Mouse (Mus musculus) heart, embryonic 15.5 days (tissue): Measurements from ENCODE around the gene Fgf11. TPM values are rescaled to one million over a fixed set of nuclear protein-coding genes. Genes with fewer than 3 reads are reported as not detected.

Experiments used
- ATAC-seq: fragments of 200-750 bp; cut with Nextera tagmentation; replicated peaks from 2 replicates; pipeline ENCODE4 v1.8.0; 2017; ENCODE audit warnings: low read depth, moderate TSS enrichment; ENCODE audit not compliant: insufficient number of reproducible peaks, insufficient read depth, low FRiP score
- H3K27ac ChIP-seq: fragments of 300-500 bp; sonication (generic); 2 replicates; pipeline ENCODE4 v1.5.1; 2015; ENCODE audit warnings: mild to moderate bottlenecking, inconsistent platforms
- H3K27me3 ChIP-seq: fragments of 300-500 bp; sonication (generic); 2 replicates; pipeline ENCODE4 v1.6.1; 2015; ENCODE audit warnings: inconsistent platforms
- H3K36me3 ChIP-seq: fragments of 300-500 bp; sonication (generic); 2 replicates; pipeline ENCODE4 v1.6.1; 2015; ENCODE audit warnings: mild to moderate bottlenecking, inconsistent platforms
- H3K4me1 ChIP-seq: fragments of 300-500 bp; sonication (generic); replicated peaks from 2 replicates; pipeline ENCODE4 v1.6.1; 2015; ENCODE audit warnings: inconsistent platforms
- H3K4me2 ChIP-seq: fragments of 300-500 bp; sonication (generic); 2 replicates; pipeline ENCODE4 v1.6.1; 2015; ENCODE audit warnings: inconsistent platforms, mild to moderate bottlenecking, moderate library complexity
- H3K4me3 ChIP-seq: fragments of 300-500 bp; sonication (generic); 2 replicates; pipeline ENCODE4 v1.5.1; 2015; ENCODE audit warnings: mild to moderate bottlenecking, inconsistent platforms
- H3K9ac ChIP-seq: fragments of 300-500 bp; sonication (generic); 2 replicates; pipeline ENCODE4 v1.6.1; 2015; ENCODE audit warnings: mild to moderate bottlenecking, inconsistent platforms
- H3K9me3 ChIP-seq: fragments of 300-500 bp; sonication (generic); replicated peaks from 2 replicates; pipeline ENCODE4 v1.6.1; 2016; ENCODE audit warnings: inconsistent platforms
- WGBS: fragments of 180-500 bp; shearing (Covaris S2); methylation state at CpG from one replicate; pipeline ENCODE4 v1.1.7; 2015; ENCODE audit warnings: mixed read lengths; 5-methylcytosine and 5-hydroxymethylcytosine counted together
- polyA plus RNA-seq: library from polyadenylated mRNA; unstranded; fragments of >200 nt; fragmentation: Nextera tagmentation; extraction: Ambion mirVana; gene quantifications from 2 replicates; pipeline ENCODE4 v1.2.1, GENCODE M21; 2015

The Fgf11 gene
- polyA plus RNA-seq, 1 experiment from 2014 or later: 1.8 TPM

DNA sequence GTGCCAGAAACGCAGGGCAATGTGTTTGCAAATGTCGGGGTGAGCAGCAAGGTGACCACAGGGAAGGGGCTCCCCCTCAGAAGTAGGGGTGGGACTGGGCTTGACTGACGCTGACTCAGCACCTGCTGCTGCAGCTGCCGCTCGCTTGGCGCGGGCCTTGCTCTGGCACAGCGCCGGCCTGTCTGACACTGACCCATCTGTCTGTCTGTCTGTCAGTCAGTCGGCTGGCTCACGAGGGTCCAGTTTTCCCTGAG, 1.6 kb downstream of the Fgf11 start:
- WGBS: 4% methylated on average over 11 of the region's 11 CpGs
- no peak for ATAC-seq
- peak overlapping the region; percentile 62 for H3K4me3 ChIP-seq
- H3K36me3 ChIP-seq: no peaks in the 10 kb centered on the region
- H3K4me1 ChIP-seq: peaks cover 70% of the 10 kb centered on the region
- H3K27ac ChIP-seq: peak overlapping the region; percentile 72
- H3K9me3 ChIP-seq: no peaks in the 10 kb centered on the region
- H3K27me3 ChIP-seq: peaks cover 20% of the 10 kb centered on the region
- H3K9ac ChIP-seq: peak overlapping the region; percentile 57; the same call in 1 of the 2 replicates
- H3K4me2 ChIP-seq: peak overlapping the region; percentile 97

DNA sequence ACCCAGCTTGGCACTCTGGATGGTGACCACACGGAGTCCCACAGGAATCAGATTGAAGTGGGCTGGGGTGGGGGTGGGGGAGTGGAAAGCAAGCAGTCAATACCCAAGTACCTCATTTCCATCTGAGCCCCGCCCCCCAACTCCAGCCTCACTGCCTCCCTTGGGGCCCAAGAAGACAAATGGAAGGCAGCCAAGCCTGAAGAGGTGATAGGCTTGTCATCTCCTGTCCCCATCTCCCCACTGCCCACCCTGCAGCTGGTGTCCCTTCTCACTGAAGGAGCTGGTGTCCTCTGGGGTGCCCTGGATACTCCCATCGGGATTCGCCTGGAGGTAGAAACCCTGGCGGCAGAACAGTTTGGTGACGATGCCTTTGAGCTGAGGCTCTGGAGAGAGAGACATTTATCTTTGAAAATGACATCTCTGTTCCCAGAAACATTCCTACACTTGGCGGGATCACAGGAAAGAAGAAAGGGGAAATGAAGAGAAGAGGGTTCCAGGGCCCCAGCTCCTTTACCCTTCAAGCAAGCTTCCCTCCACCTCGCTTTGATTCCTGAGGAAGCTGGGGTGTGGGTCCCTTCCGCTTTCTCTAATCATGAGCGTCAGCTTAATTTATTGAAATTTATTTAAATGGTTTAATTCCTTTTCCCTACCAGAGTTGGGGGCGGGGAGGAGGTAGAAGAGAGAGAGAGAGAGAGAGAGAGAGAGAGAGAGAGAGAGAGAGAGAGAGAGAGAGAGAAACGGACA, 2.1 kb downstream of the Fgf11 start:
- ATAC-seq: no peak
- peaks cover 15% of the 10 kb centered on the region for H3K27me3 ChIP-seq
- no peaks in the 10 kb centered on the region for H3K36me3 ChIP-seq
- H3K27ac ChIP-seq: peak overlapping the region; percentile 72; the same call in 1 of the 2 replicates
- H3K4me1 ChIP-seq: peaks cover 65% of the 10 kb centered on the region
- 36% methylated on average over 12 of the region's 12 CpGs for WGBS
- H3K9ac ChIP-seq: no peak overlapping the region
- H3K9me3 ChIP-seq: no peaks in the 10 kb centered on the region
- H3K4me2 ChIP-seq: peak overlapping the region; percentile 97
- H3K4me3 ChIP-seq: peak overlapping the region; percentile 62

DNA sequence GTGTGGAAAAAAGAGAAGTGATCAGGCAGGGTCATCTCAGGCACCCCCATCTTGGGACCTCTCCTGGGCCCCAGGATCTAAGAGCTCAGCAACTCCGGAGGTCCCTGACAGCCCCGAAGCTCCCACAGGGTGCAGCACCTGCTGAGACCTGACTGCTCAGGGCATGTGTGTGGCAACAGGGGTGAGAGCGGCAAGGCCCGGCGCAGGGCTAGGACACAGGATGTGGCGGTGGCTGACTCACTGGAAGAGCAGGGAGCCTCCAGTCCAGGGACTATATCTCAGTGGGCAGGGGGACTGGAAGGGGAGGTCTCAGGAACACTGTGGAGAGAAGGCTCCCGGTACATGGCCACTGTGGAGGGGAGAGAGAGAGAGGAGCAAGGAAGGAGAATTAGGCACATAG, 3.7 kb downstream of the Fgf11 start:
- no peak overlapping the region for H3K4me3 ChIP-seq
- 70% methylated on average over 7 of the region's 7 CpGs for WGBS

DNA sequence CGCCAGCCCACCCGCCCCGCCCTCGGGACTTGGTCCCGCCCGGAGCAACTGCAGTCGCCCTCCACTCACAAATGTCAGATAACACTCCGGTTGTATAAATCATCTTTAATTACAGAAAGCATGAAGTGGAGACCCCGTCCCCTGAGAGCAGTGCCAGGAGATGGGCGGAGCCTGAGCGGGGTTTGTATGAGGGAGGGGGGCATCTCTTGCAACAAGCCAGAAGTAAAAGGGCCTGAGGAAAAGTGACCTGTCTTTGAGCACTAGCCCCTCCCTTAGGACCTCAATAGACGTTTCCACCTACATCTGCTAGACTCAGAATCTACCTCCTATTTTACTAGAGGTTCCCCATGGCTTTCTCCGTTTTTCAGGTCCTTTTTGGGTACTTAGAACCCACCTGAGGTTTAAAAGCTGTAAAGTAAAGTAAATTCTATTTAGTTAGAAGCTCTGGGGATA, 5.6 kb downstream of the Fgf11 start:
- ATAC-seq: no peak
- H3K27ac ChIP-seq: no peak overlapping the region

More for the DNA sequence above, 3.7 kb downstream of the Fgf11 start:
- H3K36me3 ChIP-seq: no peaks in the 10 kb centered on the region
- peaks cover 49% of the 10 kb centered on the region for H3K4me1 ChIP-seq
- no peak overlapping the region for H3K9ac ChIP-seq
- no peak overlapping the region for H3K4me2 ChIP-seq
- H3K27ac ChIP-seq: no peak overlapping the region
- peaks cover 14% of the 10 kb centered on the region for H3K27me3 ChIP-seq
- no peaks in the 10 kb centered on the region for H3K9me3 ChIP-seq
- ATAC-seq: no peak

DNA sequence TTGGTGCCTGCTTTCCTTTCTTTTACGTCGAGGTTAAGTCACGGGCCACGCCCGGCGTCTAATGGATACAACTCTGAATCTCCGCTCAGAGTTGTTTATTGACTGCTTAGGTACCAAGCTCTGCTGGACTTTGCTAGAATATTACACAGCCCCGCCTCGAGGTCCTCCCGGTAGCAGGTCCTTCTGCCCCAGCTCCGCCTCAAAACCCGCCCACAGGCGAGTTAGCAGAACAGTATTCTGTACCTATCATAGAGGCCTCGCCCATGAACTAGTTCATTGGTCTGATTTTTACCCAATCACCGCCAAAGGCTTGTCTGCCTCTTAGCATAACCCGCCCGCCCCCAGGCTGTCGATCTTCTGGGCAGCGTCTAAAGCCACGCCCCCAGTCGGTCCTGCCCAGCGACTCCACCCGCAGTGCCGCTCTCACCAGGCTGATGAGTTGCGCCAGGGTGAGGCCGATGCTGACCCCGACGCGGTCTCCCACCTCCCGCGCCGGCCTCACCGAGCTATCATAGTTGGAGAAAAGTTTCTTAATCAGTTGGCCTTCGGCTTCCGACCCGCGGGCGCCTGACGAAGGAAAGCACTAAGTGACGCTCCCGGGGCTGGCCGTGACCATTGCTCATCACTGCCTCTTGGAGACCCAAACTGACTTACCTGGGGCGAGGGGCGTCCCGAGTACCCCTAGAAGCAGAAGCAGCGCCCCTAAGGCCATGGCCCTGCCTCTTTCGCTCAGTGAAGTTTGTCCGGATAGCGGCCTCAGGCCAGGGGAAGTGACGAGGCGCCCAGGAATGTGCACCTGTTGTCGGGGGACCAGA, 6.3 kb downstream of the Fgf11 start, which contains the start of gene Chrnb1:
Gene Chrnb1, minus strand, starts transcription at position 776 of the 815 bp plus-strand sequence.
- no peaks in the 10 kb centered on the region for H3K9me3 ChIP-seq
- peak within 1 kb of the TSS; percentile 96 for H3K4me2 ChIP-seq
- peaks cover 24% of the 10 kb centered on the region for H3K4me1 ChIP-seq
- peak within 1 kb of the TSS; percentile 66 for H3K4me3 ChIP-seq
- ATAC-seq: peak; percentile 95
- WGBS: 2% methylated on average over 52 of the region's 52 CpGs
- peak within 1 kb of the TSS; percentile 59 for H3K9ac ChIP-seq
- H3K27me3 ChIP-seq: peaks cover 7% of the 10 kb centered on the region
- peak within 1 kb of the TSS; percentile 62 for H3K27ac ChIP-seq
- no peaks in the 10 kb centered on the region for H3K36me3 ChIP-seq

More for the DNA sequence above, 5.6 kb downstream of the Fgf11 start:
- Histone ChIP-seq H3K4me1 (peaks cover 30% of the 10 kb centered on the region), H3K27me3 (peaks cover 9% of the 10 kb centered on the region), H3K36me3 (no peaks in the 10 kb centered on the region), H3K9me3 (no peaks in the 10 kb centered on the region), H3K9ac (peak overlapping the region; percentile 59; the same call in 1 of the 2 replicates), H3K4me2 (peak overlapping the region; percentile 96), H3K4me3 (peak overlapping the region; percentile 66)
- WGBS: 4% methylated on average over 13 of the region's 13 CpGs

DNA sequence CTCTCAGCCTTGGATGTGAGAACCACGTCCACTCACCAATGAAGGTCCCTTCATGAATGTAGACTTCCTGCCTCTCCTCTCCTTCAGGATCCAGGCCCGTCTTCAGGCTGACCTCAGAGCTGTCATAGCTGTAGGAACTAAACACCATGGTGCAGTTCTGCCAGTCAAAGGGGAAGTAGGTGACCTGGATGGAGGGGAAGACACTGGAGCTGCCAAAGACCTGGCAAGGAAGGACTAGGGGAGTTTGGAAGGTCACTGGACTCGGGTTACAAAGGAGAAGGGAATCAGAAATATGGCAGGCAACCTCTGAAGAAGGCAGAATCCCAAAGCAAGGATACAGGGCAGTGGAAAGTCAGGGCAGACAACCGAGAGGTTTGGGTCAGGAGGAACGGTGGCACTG, 8.2 kb downstream of the Fgf11 start:
- Histone ChIP-seq H3K4me1 (peaks cover 11% of the 10 kb centered on the region), H3K4me3 (no peak overlapping the region), H3K36me3 (no peaks in the 10 kb centered on the region), H3K9me3 (no peaks in the 10 kb centered on the region), H3K27ac (no peak overlapping the region), H3K4me2 (no peak overlapping the region), H3K9ac (no peak overlapping the region), H3K27me3 (peaks cover 4% of the 10 kb centered on the region; the same call in 1 of the 2 replicates)
- WGBS: 62% methylated on average over 5 of the region's 5 CpGs
- no peak for ATAC-seq

DNA sequence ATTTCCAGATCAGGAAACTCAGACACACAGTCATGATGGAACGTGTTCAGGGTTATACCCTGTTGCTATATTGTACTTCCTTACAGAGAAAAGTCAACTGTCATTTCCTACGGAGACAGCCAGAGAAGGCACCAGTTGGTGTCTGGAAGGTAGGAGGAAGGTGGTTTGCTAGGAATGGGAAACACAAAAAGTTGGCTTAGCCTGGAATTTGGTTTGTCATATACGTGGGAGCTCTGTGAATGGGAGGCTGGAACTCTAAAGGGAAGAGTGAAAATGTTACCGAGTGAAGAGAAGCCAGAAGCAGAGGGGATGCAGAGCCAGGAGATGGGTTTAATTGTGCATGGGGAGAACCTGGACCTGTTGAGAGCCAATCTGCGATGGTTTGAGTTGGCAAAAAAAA, 10.2 kb downstream of the Fgf11 start:
- no peak overlapping the region for H3K9ac ChIP-seq
- no peaks in the 10 kb centered on the region for H3K9me3 ChIP-seq
- ATAC-seq: no peak
- H3K36me3 ChIP-seq: no peaks in the 10 kb centered on the region
- no peak overlapping the region for H3K27ac ChIP-seq
- no peak overlapping the region for H3K4me3 ChIP-seq
- 60% methylated on average over 5 of the region's 5 CpGs for WGBS
- peaks cover 11% of the 10 kb centered on the region for H3K4me1 ChIP-seq
- no peak overlapping the region for H3K4me2 ChIP-seq
- H3K27me3 ChIP-seq: no peaks in the 10 kb centered on the region

DNA sequence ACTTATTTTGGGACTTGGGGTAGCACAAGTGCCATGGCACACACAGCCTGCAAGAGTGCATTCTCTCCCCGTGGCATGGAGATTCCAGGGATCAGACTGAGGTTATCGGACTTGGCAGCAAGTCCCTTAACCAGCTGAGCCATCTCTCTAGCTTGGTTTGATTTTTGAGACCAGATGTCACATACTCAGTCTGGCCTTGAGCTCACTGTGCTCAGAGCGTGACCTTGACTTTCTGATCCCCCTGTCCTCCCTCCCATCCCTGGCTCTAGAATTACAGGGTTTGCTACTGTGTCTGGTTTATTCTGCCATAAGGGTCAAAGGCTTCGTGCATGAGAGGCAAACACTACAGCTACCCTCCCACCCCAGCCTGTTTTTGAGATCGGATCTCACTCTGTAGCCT, 12.2 kb downstream of the Fgf11 start:
- Histone ChIP-seq H3K4me1 (peaks cover 7% of the 10 kb centered on the region; the same call in 1 of the 2 replicates), H3K4me3 (no peak overlapping the region), H3K27me3 (no peaks in the 10 kb centered on the region), H3K36me3 (no peaks in the 10 kb centered on the region), H3K27ac (no peak overlapping the region), H3K9ac (no peak overlapping the region), H3K4me2 (no peak overlapping the region), H3K9me3 (no peaks in the 10 kb centered on the region)
- ATAC-seq: no peak
- 45% methylated on average over 5 of the region's 5 CpGs for WGBS

DNA sequence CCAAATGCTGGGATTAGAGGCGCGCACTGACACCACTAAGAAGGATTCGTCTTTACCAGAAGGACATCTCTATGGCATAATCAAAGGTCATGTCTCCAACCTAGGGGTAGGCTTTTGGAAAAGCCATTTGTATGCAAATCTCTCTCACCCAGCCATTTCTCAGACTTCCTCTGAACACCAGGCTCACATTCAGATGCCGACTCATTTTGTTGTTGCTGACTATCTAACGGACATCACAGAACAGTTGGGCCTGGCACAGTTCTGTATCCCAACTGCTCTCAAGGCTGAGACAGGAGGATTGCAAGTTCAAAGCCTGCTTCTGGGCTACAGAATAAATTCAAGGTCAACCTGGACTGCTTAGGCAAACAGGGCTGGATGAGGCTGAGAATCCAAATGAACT, 14.4 kb downstream of the Fgf11 start:
- Histone ChIP-seq H3K27ac (no peak overlapping the region), H3K4me2 (no peak overlapping the region), H3K4me3 (no peak overlapping the region), H3K36me3 (no peaks in the 10 kb centered on the region), H3K27me3 (no peaks in the 10 kb centered on the region), H3K9ac (no peak overlapping the region), H3K4me1 (peaks cover 7% of the 10 kb centered on the region; the same call in 1 of the 2 replicates), H3K9me3 (no peaks in the 10 kb centered on the region)
- no peak for ATAC-seq
- WGBS: 86% methylated on average over 5 of the region's 5 CpGs

DNA sequence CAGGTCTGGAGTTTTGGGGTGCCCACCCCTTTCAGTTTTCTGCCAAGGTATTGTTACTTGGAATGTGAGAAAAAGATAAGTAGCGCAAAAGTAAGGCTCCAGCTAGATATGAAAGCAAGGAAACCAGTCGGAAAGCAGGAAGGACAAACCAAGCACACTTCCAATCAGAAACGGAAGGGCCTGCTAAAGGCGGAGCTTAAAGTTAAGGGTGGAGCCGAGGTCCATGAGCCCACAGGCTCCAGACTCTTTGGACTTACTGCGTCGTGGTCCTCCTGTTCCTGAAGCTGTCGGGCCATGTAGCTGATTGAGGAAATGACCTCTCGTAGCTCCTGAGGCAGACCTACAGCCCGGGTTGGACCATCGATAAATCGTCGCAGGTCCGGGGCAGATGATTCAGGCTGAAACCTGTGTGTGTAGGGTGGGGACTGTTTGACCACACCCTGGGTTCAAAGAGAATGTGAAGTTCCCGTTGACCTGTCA, 16.8 kb downstream of the Fgf11 start:
- Histone ChIP-seq H3K27me3 (no peaks in the 10 kb centered on the region), H3K4me2 (peak overlapping the region; percentile 57), H3K4me3 (peak overlapping the region; percentile 30), H3K36me3 (no peaks in the 10 kb centered on the region), H3K9me3 (no peaks in the 10 kb centered on the region), H3K27ac (no peak overlapping the region), H3K4me1 (peaks cover 7% of the 10 kb centered on the region; the same call in 1 of the 2 replicates), H3K9ac (no peak overlapping the region)
- 26% methylated on average over 15 of the region's 15 CpGs for WGBS
- no peak for ATAC-seq

DNA sequence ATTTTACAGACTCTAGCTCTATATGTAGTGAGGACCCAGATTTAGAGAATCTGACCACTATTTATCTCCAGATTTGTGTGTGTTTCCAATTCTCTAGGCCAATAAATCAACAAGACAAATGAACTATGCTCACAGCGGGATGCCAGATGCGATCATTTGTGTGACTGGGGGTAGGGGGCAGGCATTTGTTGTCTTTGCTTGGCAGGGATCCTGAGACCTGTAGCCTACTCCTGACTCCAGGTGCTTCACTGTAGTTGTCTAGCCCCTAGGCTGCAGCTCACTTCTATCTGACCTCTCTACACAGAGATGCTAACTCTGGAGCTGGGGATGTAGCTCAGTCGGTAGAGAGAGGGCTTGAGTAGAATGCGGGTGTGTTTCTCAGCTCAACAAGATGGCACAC, 19.8 kb downstream of the Fgf11 start:
- Histone ChIP-seq H3K27ac (no peak overlapping the region), H3K4me2 (no peak overlapping the region), H3K4me3 (no peak overlapping the region), H3K4me1 (peaks cover 26% of the 10 kb centered on the region), H3K9me3 (no peaks in the 10 kb centered on the region), H3K27me3 (no peaks in the 10 kb centered on the region), H3K36me3 (no peaks in the 10 kb centered on the region), H3K9ac (no peak overlapping the region)
- 36% methylated on average over 4 of the region's 4 CpGs for WGBS
- ATAC-seq: no peak
